Mouse (Mus musculus) thymus, adult 2 months (tissue): ENCODE data around the gene Ndufa13. TPM values are rescaled to one million over a fixed set of nuclear protein-coding genes. Genes with fewer than 3 reads are reported as not detected.
"Not testable (repeated sequence)": the region's sequence is repeated elsewhere in the genome, so short reads cannot be mapped to it uniquely, and the experiment has no call there.

Experiments used
- DNase-seq: peaks from one replicate; pipeline ENCODE4 v3.0.0; 2021
- H3K27ac ChIP-seq: fragments of 200-500 bp; 2 replicates; pipeline ENCODE4 v1.5.1; 2012; ENCODE audit warnings: low read length, control low read depth; ENCODE audit not compliant: control insufficient read depth, insufficient read depth
- H3K27me3 ChIP-seq: fragments of 200-500 bp; 2 replicates; pipeline ENCODE4 v1.6.1; 2012; ENCODE audit warnings: mild to moderate bottlenecking, low read length, moderate library complexity, mixed read lengths; ENCODE audit not compliant: control insufficient read depth, insufficient read depth
- H3K36me3 ChIP-seq: fragments of 200-500 bp; 2 replicates; pipeline ENCODE4 v1.6.1; 2012; ENCODE audit warnings: mild to moderate bottlenecking, low read length, moderate library complexity; ENCODE audit not compliant: control insufficient read depth, insufficient read depth
- H3K4me1 ChIP-seq: fragments of 200-500 bp; replicated peaks from 2 replicates; pipeline ENCODE4 v1.6.1; 2012; ENCODE audit warnings: low read length; ENCODE audit not compliant: control insufficient read depth, insufficient read depth
- H3K4me3 ChIP-seq: fragments of 200-500 bp; 2 replicates; pipeline ENCODE4 v1.5.1; 2012; ENCODE audit warnings: mild to moderate bottlenecking, low read length, control low read depth, moderate library complexity; ENCODE audit not compliant: control insufficient read depth, insufficient read depth
- CTCF ChIP-seq: fragments of 200-500 bp; IDR thresholded peaks from 2 replicates; pipeline ENCODE4 v1.5.1; 2012; ENCODE audit warnings: mild to moderate bottlenecking, control low read depth, low read length, moderate library complexity, borderline replicate concordance; ENCODE audit not compliant: control insufficient read depth, poor library complexity, insufficient read depth; ENCODE audit errors: extremely low read depth
- POLR2A ChIP-seq: fragments of 200-500 bp; IDR thresholded peaks from 2 replicates; pipeline ENCODE4 v1.6.1; 2012; ENCODE audit warnings: mild to moderate bottlenecking, low read length, control low read depth, moderate library complexity; ENCODE audit not compliant: control insufficient read depth, poor library complexity, insufficient read depth; ENCODE audit errors: extremely low read depth
- WGBS: fragments of 180-500 bp; shearing (Covaris S2); methylation state at CpG from one replicate; pipeline ENCODE4 v1.1.7; 2018; 5-methylcytosine and 5-hydroxymethylcytosine counted together
- polyA plus RNA-seq: library from polyadenylated mRNA; depleted of rRNA; stranded (reverse); fragments of >200 nt; gene quantifications from 2 replicates; pipeline ENCODE4 v1.2.3, GENCODE M21; 2012; rRNA removed

Ndufa13 gene
- 120 and 150 TPM in 2 replicates for polyA plus RNA-seq

- TF ChIP-seq CTCF (0 out of 2 replicates have a peak, but pooled peaks have one; percentile 23), POLR2A (no peak)
- Histone ChIP-seq H3K27me3 (no peaks in the 10 kb centered on the region), H3K4me1 (peaks cover 2% of the 10 kb centered on the region), H3K36me3 (no peaks in the 10 kb centered on the region), H3K27ac (peak within 1 kb of the TSS; percentile 63), H3K4me3 (peak within 1 kb of the TSS; percentile 87)
- DNase-seq, result peak; percentile 54
- 6% methylated on average over 89 of the region's 89 CpGs for WGBS
Observed at GRCm38 (mm10) chr8:69902163-69903062, at the start of gene Ndufa13, which contains the start of the genes Tssk6 and Yjefn3. TSS of gene Ndufa13 (minus strand) at chr8:69902558. TSS of gene Tssk6 (plus strand) at chr8:69902184. TSS of gene Yjefn3 (minus strand) at chr8:69902712.

DNA sequence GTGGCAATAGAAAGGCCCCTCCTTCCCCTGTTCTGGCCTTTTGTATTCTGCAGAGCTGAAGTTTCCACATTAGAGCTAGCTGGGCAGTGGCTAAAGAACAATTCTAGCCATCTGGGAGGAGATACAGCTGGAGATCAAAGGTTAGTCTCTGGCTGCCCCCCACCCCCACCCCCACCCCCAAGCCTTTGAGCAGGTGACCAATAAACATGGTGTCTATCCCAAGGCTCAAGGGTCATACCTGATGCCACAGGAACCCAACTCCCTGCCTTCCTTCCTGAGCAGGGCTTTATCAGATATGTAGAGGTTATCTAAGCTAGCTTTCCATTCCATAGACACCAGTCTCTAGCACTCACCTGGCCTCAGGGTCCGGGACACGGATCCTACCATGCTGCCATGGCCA lies 47.9 kb upstream of the Ndufa13 start:
- H3K4me1 ChIP-seq, result 0 out of 2 replicates have a peak, but pooled peaks cover 2% of the 10 kb centered on the region
- H3K4me3 ChIP-seq, result no peak overlapping the region
- no peak for DNase-seq
- 97% methylated on average over 2 of the region's 2 CpGs for WGBS
- no peak overlapping the region for H3K27ac ChIP-seq
- TF ChIP-seq POLR2A (no peak), CTCF (no peak)
- peaks cover 11% of the 10 kb centered on the region; the same call in 1 of the 2 replicates for H3K36me3 ChIP-seq
- H3K27me3 ChIP-seq, result no peaks in the 10 kb centered on the region

DNA sequence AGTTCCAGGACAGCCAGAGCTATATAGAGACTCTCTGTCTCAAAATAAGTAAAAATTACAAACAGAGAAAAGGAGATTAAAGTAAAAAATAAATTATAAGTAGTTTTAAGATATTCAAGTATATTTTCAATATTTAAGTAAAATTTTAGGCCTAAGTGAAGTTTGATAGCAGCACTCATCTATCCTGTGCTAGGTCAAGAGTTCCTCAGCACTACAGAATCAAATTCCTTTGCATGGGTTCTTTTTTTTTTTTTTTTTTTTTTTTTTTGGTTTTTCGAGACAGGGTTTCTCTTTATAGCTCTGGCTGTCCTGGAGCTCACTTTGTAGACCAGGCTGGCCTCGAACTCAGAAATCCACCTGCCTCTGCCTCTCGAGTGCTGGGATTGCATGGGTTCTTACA lies 40.1 kb upstream of the Ndufa13 start:
- not testable (repeated sequence) for H3K27me3 ChIP-seq, H3K27ac ChIP-seq, DNase-seq, H3K36me3 ChIP-seq, H3K4me3 ChIP-seq
- H3K4me1 ChIP-seq, result peaks cover 29% of the 10 kb centered on the region
- 78% methylated on average over 3 of the region's 3 CpGs for WGBS

DNA sequence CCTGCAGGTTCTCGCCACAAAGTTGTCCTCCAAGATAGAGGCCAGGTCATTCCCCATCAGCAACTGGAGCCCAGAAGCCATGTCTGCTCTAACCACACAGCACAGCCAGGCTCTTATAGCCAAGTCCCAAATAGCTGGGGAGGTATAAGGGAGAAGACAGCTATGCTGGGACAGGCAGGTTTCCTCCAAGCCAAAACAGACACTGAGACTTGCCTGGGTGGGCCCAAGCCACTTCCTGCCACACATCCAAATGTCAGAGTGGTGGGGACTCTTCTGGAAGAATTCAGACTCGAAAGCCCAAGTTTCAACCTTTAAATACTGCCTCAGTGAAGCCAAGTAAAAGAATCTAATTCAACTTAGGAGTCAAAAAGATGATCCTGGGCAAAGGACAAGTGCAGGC lies 38.0 kb upstream of the Ndufa13 start:
- Histone ChIP-seq H3K27ac (peak overlapping the region; percentile 62; the same call in 1 of the 2 replicates), H3K27me3 (no peaks in the 10 kb centered on the region), H3K4me1 (peaks cover 31% of the 10 kb centered on the region), H3K4me3 (no peak overlapping the region), H3K36me3 (no peaks in the 10 kb centered on the region)
- 45% methylated on average over 2 of the region's 2 CpGs for WGBS
- peak; percentile 29 for DNase-seq
- no peak for TF ChIP-seq POLR2A
- TF ChIP-seq CTCF, result no peak

GRCm38 (mm10) chr8:69939633-69940032 lies 37.3 kb upstream of the Ndufa13 start:
- no peak for DNase-seq
- Histone ChIP-seq H3K27me3 (no peaks in the 10 kb centered on the region), H3K4me1 (peaks cover 35% of the 10 kb centered on the region), H3K36me3 (0 out of 2 replicates have a peak, but pooled peaks cover 3% of the 10 kb centered on the region), H3K27ac (no peak overlapping the region), H3K4me3 (no peak overlapping the region)
- TF ChIP-seq POLR2A (no peak), CTCF (no peak)
- 55% methylated on average over 3 of the region's 3 CpGs for WGBS

- WGBS, result 63% methylated on average over 6 of the region's 6 CpGs
- Histone ChIP-seq H3K27ac (peak overlapping the region; percentile 2; the same call in 1 of the 2 replicates), H3K4me1 (peaks cover 41% of the 10 kb centered on the region), H3K4me3 (no peak overlapping the region), H3K27me3 (no peaks in the 10 kb centered on the region), H3K36me3 (0 out of 2 replicates have a peak, but pooled peaks cover 12% of the 10 kb centered on the region)
- no peak for DNase-seq
- TF ChIP-seq POLR2A (no peak), CTCF (no peak)
Observed at GRCm38 (mm10) chr8:69938245-69938982, 36.1 kb upstream of the Ndufa13 start.

DNA sequence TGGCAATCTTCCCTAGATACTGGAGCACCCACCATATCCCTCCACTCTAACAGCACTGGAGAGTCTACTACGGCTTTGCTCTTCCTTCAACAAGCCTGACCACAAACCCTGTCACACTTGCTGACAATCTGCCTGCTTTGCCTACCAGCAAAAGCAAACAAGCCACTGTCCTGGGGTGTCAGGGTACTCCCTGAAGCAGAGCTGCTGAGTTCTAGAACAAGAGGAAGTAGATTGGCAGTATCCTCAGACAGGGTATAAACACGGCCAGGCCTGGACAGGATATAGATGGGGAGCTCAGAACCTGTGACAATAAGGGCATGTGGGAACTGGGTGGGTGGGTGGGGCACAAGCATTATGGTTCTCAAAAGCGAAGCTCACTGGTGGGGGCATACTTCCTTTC lies 35.1 kb upstream of the Ndufa13 start:
- DNase-seq, result no peak
- Histone ChIP-seq H3K36me3 (0 out of 2 replicates have a peak, but pooled peaks cover 12% of the 10 kb centered on the region), H3K4me1 (peaks cover 41% of the 10 kb centered on the region), H3K27ac (no peak overlapping the region), H3K27me3 (no peaks in the 10 kb centered on the region), H3K4me3 (no peak overlapping the region)
- 35% methylated on average over 3 of the region's 3 CpGs for WGBS
- TF ChIP-seq POLR2A (no peak), CTCF (no peak)
